Mouse (Mus musculus) adrenal gland, postnatal 4 days (tissue): ENCODE data around the gene Tspan9. TPM values are rescaled to one million over a fixed set of nuclear protein-coding genes. Genes with fewer than 3 reads are reported as not detected.

Experiments used
- DNase-seq, 2 experiments: peaks; one replicate each; pipeline ENCODE4 v3.0.0; 2021 to 2022; ENCODE audit warnings: low spot score in 2 of 2, mixed read lengths in 2 of 2
- total RNA-seq, 2 experiments: library from RNA; stranded (reverse); gene quantifications; 2 replicates each; pipeline ENCODE4 v1.2.3; 2021

The Tspan9 gene
- total RNA-seq, 2 experiments from 2014 or later, result 80.4 to 83.3 TPM

GRCm38 (mm10) chr6:128106154-128106553 lies 37.2 kb downstream of the Tspan9 start:
- no peak for DNase-seq

DNA sequence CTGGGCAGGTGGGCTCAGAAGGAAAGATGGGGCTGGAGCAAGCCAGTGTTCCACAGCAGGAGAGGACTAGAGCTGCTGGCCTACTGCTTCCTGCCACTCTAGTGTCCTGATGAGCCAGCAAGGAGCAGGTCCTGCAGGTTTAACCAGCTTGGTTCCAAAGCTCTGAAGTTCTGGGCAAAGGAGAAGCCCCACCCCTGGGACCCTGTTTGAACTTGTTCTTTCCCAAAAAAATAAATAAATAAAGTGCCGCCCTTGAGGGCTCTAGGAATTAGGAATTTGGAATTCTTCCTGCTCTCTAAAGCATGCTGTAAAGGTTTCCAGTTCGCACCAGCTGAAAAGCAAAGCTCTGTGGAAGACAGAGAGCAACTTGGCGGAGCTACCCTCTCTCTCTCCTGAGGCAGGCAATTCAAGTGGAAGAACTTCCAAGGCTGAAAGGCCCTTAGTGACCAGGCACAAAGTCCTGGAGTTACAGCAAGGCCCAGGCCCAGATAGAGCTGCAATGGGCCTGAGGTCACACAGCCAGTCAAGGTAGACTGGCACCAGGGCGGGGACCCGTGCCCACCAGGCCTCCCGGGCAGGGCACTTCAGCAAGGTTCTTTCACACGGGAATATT lies 38.6 kb downstream of the Tspan9 start:
- no peak for DNase-seq

GRCm38 (mm10) chr6:128103874-128104273 lies 39.5 kb downstream of the Tspan9 start:
- DNase-seq, result no peak

- peak in 1 of 2 experiments; percentile 33 for DNase-seq
Measured at GRCm38 (mm10) chr6:128102296-128102999, 40.9 kb downstream of the Tspan9 start.

- no peak for DNase-seq
Measured at GRCm38 (mm10) chr6:128099871-128100270, 43.5 kb downstream of the Tspan9 start.

GRCm38 (mm10) chr6:128099190-128099589 lies 44.2 kb downstream of the Tspan9 start:
- no peak for DNase-seq

DNA sequence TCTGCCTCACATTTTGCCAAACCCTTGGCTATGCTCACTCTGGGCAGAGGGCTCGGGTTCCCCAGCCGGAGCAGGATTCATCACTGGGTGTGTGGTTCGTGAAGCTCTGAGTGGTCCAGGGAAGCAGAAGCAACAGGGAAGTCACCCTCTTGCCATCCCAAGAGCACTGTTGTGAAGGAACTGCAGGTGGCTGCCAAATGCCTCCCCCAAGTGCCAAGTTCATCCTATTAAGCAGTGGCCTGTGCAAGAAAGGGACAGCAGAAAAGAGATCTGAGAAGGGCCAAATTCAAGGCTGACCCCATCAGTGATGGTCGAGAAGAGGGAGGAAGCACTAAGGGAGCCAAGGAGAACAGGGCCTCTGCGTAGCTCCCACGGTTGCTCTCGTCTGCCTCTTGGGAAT lies 46.9 kb downstream of the Tspan9 start:
- no peak for DNase-seq

GRCm38 (mm10) chr6:128095906-128096305 lies 47.5 kb downstream of the Tspan9 start:
- no peak for DNase-seq

DNA sequence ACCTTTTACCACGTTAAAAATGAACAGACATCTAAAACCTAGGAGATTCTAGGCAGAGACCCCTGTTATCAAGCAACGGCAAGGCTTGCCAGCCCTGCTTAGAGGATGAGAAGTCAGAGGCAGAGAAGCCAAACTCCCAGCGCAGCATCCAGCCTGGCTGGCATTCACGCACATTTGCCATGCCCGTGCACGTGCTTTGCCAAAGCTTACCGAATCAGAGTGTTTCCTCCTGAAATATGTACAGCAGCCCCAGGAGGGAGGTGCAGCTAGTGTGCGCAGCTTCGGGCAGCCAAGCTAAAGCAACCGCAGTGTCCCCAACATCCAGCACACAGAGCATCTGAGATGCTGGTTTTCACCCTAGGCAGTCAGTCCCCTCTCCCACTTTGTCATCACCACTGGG lies 48.3 kb downstream of the Tspan9 start:
- no peak for DNase-seq

GRCm38 (mm10) chr6:128093856-128094628 lies 49.4 kb downstream of the Tspan9 start:
- no peak for DNase-seq

DNA sequence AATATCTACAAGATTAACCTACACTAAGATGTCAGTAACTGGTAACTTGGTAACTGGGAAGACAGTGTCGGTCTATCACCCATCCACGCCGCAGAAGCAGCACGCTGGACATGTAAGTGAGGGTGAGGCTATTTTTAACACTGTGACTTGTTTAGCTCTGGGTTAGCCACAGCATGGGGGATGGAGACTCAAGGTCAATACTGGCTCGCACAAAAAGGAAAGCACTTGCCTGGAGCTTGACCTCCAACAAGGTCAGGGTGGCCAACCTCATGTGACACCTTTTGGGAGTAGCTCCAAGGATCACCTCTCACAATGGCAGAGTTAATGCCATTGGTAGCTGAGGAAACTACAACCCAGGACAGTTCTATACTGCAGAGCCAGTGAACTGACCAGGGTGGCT lies 50.8 kb downstream of the Tspan9 start:
- no peak for DNase-seq

DNA sequence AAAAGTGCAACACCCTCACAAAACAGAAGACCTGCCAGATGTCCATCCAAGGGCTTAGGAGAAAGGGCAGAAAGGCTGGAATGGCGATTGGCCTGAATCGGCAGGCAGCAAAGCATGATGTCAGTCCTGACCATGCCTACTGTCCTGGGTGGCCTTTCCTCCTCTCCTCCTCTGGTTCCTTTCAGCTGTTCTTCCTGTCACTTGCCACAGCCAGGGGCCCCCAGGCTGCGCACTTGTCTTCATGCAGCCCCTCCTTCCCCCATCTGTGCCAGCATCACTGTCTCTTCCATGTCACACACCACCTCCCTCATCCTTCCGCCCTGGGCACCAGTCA lies 51.6 kb downstream of the Tspan9 start:
- DNase-seq, result no peak

GRCm38 (mm10) chr6:128090985-128091832 lies 52.2 kb downstream of the Tspan9 start:
- DNase-seq, result no peak

GRCm38 (mm10) chr6:128089770-128090702 lies 53.4 kb downstream of the Tspan9 start:
- DNase-seq, result no peak

GRCm38 (mm10) chr6:128088746-128089523 lies 54.5 kb downstream of the Tspan9 start:
- DNase-seq, result no peak

DNA sequence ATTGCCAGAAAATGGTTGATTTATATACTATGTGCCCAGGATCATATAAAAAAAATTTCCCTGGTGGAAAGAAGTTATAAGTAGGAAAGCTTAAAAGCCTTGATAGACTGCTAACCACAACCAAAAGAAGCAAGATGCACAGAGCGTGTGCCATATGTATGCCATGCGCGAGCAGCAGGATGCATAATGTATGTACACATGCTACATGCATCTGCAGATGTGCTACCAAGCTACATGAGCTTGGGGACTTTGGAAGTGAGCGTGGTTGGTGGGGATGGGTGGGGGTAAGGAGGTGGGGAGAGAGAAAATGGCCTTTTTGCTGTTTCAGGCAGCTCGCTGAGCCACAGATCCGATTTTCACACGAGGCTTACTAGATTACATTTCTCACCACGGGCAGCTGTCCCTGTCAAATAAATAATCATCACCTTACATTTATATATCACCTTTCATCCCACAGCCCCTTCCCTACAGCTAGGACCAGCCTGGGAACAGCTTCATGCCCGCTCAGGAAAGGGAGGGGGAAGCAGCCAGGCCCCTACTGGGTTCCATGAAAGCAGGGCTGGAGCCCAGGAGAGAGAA lies 57.8 kb downstream of the Tspan9 start:
- DNase-seq, result no peak

- DNase-seq, result no peak
Measured at GRCm38 (mm10) chr6:128083305-128083704, 60.1 kb downstream of the Tspan9 start.

- no peak for DNase-seq
Measured at GRCm38 (mm10) chr6:128081781-128082180, 61.6 kb downstream of the Tspan9 start.

DNA sequence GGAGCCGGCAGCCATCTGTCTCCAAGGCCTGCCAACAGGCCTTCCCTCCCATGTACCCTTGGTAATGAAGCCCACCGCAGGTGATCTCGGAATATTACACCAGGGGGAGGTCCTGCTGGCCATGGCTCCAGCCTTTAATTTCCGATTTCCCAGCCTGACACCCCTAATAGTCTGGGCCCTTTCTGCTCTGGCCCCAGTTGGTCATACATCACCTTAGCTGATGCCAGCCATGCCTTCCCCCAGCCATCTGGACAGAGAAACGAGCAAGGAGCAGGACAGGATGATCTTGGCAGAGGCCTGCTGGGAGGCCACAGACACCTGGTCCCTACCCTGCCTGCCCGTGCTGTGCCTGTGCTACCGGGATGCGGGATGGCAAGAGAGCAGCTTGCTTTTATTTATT lies 62.1 kb downstream of the Tspan9 start:
- no peak for DNase-seq
